Mouse (Mus musculus) midbrain, embryonic 13.5 days (tissue): ENCODE data around the gene Xpc. TPM values are rescaled to one million over a fixed set of nuclear protein-coding genes. Genes with fewer than 3 reads are reported as not detected.

ENCODE experiments used
- ATAC-seq: fragments of 200-750 bp; cut with Nextera tagmentation; 2 replicates; pipeline ENCODE4 v1.8.0; 2017; ENCODE audit warnings: mild to moderate bottlenecking, moderate TSS enrichment, moderate library complexity
- H3K27ac ChIP-seq: fragments of 300-500 bp; sonication (generic); 2 replicates; pipeline ENCODE4 v1.5.1; 2015; ENCODE audit warnings: inconsistent platforms, mild to moderate bottlenecking, moderate library complexity
- H3K27me3 ChIP-seq: fragments of 300-500 bp; sonication (generic); 2 replicates; pipeline ENCODE4 v1.6.1; 2015; ENCODE audit warnings: mild to moderate bottlenecking, inconsistent platforms
- H3K36me3 ChIP-seq: fragments of 300-500 bp; sonication (generic); 2 replicates; pipeline ENCODE4 v1.6.1; 2015; ENCODE audit warnings: mild to moderate bottlenecking, inconsistent platforms
- H3K4me1 ChIP-seq: fragments of 300-500 bp; sonication (generic); replicated peaks from 2 replicates; pipeline ENCODE4 v1.6.1; 2015; ENCODE audit warnings: inconsistent platforms
- H3K4me2 ChIP-seq: fragments of 300-500 bp; sonication (generic); replicated peaks from 2 replicates; pipeline ENCODE4 v1.6.1; 2015; ENCODE audit warnings: moderate library complexity, mild to moderate bottlenecking, inconsistent platforms
- H3K4me3 ChIP-seq: fragments of 300-500 bp; sonication (generic); replicated peaks from 2 replicates; pipeline ENCODE4 v1.5.1; 2015; ENCODE audit warnings: mild to moderate bottlenecking, inconsistent platforms
- H3K9ac ChIP-seq: fragments of 300-500 bp; sonication (generic); replicated peaks from 2 replicates; pipeline ENCODE4 v1.6.1; 2015; ENCODE audit warnings: mild to moderate bottlenecking, inconsistent platforms
- H3K9me3 ChIP-seq: fragments of 300-500 bp; sonication (generic); 2 replicates; pipeline ENCODE4 v1.6.1; 2016; ENCODE audit warnings: mild to moderate bottlenecking, inconsistent platforms
- WGBS: fragments of 180-500 bp; shearing (Covaris S2); methylation state at CpG from one replicate; pipeline ENCODE4 v1.1.7; 2015; 5-methylcytosine and 5-hydroxymethylcytosine counted together
- polyA plus RNA-seq: library from polyadenylated mRNA; unstranded; fragments of >200 nt; fragmentation: Nextera tagmentation; extraction: Ambion mirVana; gene quantifications from 2 replicates; pipeline ENCODE4 v1.2.1, GENCODE M21; 2015

Xpc gene
- polyA plus RNA-seq, 1 experiment from 2014 or later, result 22.9 TPM

- Histone ChIP-seq H3K9ac (no peak overlapping the region), H3K4me1 (no peaks in the 10 kb centered on the region), H3K27ac (no peak overlapping the region), H3K4me2 (no peak overlapping the region), H3K27me3 (no peaks in the 10 kb centered on the region), H3K9me3 (no peaks in the 10 kb centered on the region), H3K36me3 (no peaks in the 10 kb centered on the region), H3K4me3 (no peak overlapping the region)
- no peak for ATAC-seq
- WGBS, result 91% methylated on average over 11 of the region's 11 CpGs
Measured at GRCm38 (mm10) chr6:91536047-91536765, 20.5 kb upstream of the Xpc start.

GRCm38 (mm10) chr6:91535231-91535630 lies 19.5 kb upstream of the Xpc start:
- Histone ChIP-seq H3K4me3 (no peak overlapping the region), H3K4me1 (no peaks in the 10 kb centered on the region), H3K27ac (no peak overlapping the region), H3K36me3 (no peaks in the 10 kb centered on the region), H3K9me3 (no peaks in the 10 kb centered on the region), H3K27me3 (no peaks in the 10 kb centered on the region), H3K4me2 (no peak overlapping the region), H3K9ac (no peak overlapping the region)
- no peak for ATAC-seq
- WGBS, result 59% methylated on average over 3 of the region's 3 CpGs

GRCm38 (mm10) chr6:91534268-91534667 lies 18.6 kb upstream of the Xpc start:
- no peaks in the 10 kb centered on the region for H3K4me1 ChIP-seq
- H3K27ac ChIP-seq, result no peak overlapping the region
- no peaks in the 10 kb centered on the region for H3K9me3 ChIP-seq
- 93% methylated on average over 4 of the region's 4 CpGs for WGBS
- no peak overlapping the region for H3K4me3 ChIP-seq
- H3K9ac ChIP-seq, result no peak overlapping the region
- ATAC-seq, result no peak
- no peaks in the 10 kb centered on the region for H3K27me3 ChIP-seq
- no peak overlapping the region for H3K4me2 ChIP-seq
- H3K36me3 ChIP-seq, result no peaks in the 10 kb centered on the region

GRCm38 (mm10) chr6:91533771-91534170 lies 18.1 kb upstream of the Xpc start:
- Histone ChIP-seq H3K27me3 (no peaks in the 10 kb centered on the region), H3K4me3 (no peak overlapping the region), H3K9ac (no peak overlapping the region), H3K9me3 (no peaks in the 10 kb centered on the region), H3K27ac (no peak overlapping the region), H3K36me3 (0 out of 2 replicates have a peak, but pooled peaks cover 4% of the 10 kb centered on the region), H3K4me2 (no peak overlapping the region), H3K4me1 (no peaks in the 10 kb centered on the region)
- 53% methylated on average over 2 of the region's 2 CpGs for WGBS
- ATAC-seq, result no peak

GRCm38 (mm10) chr6:91533359-91533758 lies 17.7 kb upstream of the Xpc start:
- Histone ChIP-seq H3K4me1 (no peaks in the 10 kb centered on the region), H3K36me3 (peaks cover 8% of the 10 kb centered on the region; the same call in 1 of the 2 replicates), H3K9me3 (no peaks in the 10 kb centered on the region), H3K27ac (no peak overlapping the region), H3K27me3 (no peaks in the 10 kb centered on the region), H3K9ac (no peak overlapping the region), H3K4me2 (no peak overlapping the region), H3K4me3 (no peak overlapping the region)
- 73% methylated on average over 5 of the region's 5 CpGs for WGBS
- ATAC-seq, result no peak

- Histone ChIP-seq H3K9ac (no peak overlapping the region), H3K4me1 (no peaks in the 10 kb centered on the region), H3K27ac (no peak overlapping the region), H3K36me3 (peaks cover 8% of the 10 kb centered on the region; the same call in 1 of the 2 replicates), H3K4me3 (no peak overlapping the region), H3K9me3 (no peaks in the 10 kb centered on the region), H3K4me2 (no peak overlapping the region), H3K27me3 (no peaks in the 10 kb centered on the region)
- 75% methylated on average over 6 of the region's 6 CpGs for WGBS
- ATAC-seq, result no peak
Measured at GRCm38 (mm10) chr6:91532661-91533060, 17.0 kb upstream of the Xpc start.

GRCm38 (mm10) chr6:91531276-91531675 lies 15.6 kb upstream of the Xpc start:
- Histone ChIP-seq H3K27me3 (no peaks in the 10 kb centered on the region), H3K4me2 (no peak overlapping the region), H3K4me1 (no peaks in the 10 kb centered on the region), H3K9ac (no peak overlapping the region), H3K36me3 (peaks cover 8% of the 10 kb centered on the region; the same call in 1 of the 2 replicates), H3K4me3 (no peak overlapping the region), H3K27ac (no peak overlapping the region), H3K9me3 (no peaks in the 10 kb centered on the region)
- no peak for ATAC-seq
- WGBS, result 91% methylated on average over 6 of the region's 6 CpGs

GRCm38 (mm10) chr6:91530673-91531072 lies 15.0 kb upstream of the Xpc start:
- Histone ChIP-seq H3K27me3 (no peaks in the 10 kb centered on the region), H3K9ac (no peak overlapping the region), H3K4me3 (no peak overlapping the region), H3K36me3 (peaks cover 9% of the 10 kb centered on the region; the same call in 1 of the 2 replicates), H3K4me2 (no peak overlapping the region), H3K9me3 (no peaks in the 10 kb centered on the region), H3K27ac (no peak overlapping the region), H3K4me1 (no peaks in the 10 kb centered on the region)
- ATAC-seq, result no peak
- 82% methylated on average over 8 of the region's 8 CpGs for WGBS

- no peak overlapping the region for H3K9ac ChIP-seq
- H3K27ac ChIP-seq, result no peak overlapping the region
- no peaks in the 10 kb centered on the region for H3K27me3 ChIP-seq
- no peak overlapping the region for H3K4me3 ChIP-seq
- H3K4me2 ChIP-seq, result no peak overlapping the region
- no peaks in the 10 kb centered on the region for H3K4me1 ChIP-seq
- no peaks in the 10 kb centered on the region for H3K9me3 ChIP-seq
- H3K36me3 ChIP-seq, result peaks cover 31% of the 10 kb centered on the region
- 91% methylated on average over 7 of the region's 7 CpGs for WGBS
- ATAC-seq, result no peak
Measured at GRCm38 (mm10) chr6:91528265-91528664, 12.6 kb upstream of the Xpc start.

GRCm38 (mm10) chr6:91527227-91527860 lies 11.7 kb upstream of the Xpc start:
- Histone ChIP-seq H3K4me1 (no peaks in the 10 kb centered on the region), H3K9me3 (no peaks in the 10 kb centered on the region), H3K9ac (no peak overlapping the region), H3K27ac (no peak overlapping the region), H3K27me3 (no peaks in the 10 kb centered on the region), H3K4me3 (no peak overlapping the region), H3K36me3 (peaks cover 40% of the 10 kb centered on the region), H3K4me2 (no peak overlapping the region)
- WGBS, result 52% methylated on average over 5 of the region's 5 CpGs
- ATAC-seq, result 0 out of 2 replicates have a peak, but pooled peaks have one; percentile 58

- WGBS, result 86% methylated on average over 4 of the region's 4 CpGs
- Histone ChIP-seq H3K9me3 (no peaks in the 10 kb centered on the region), H3K27ac (no peak overlapping the region), H3K9ac (no peak overlapping the region), H3K4me3 (no peak overlapping the region), H3K4me1 (no peaks in the 10 kb centered on the region), H3K4me2 (no peak overlapping the region), H3K36me3 (peaks cover 58% of the 10 kb centered on the region), H3K27me3 (no peaks in the 10 kb centered on the region)
- ATAC-seq, result no peak
Measured at GRCm38 (mm10) chr6:91525544-91525943, 9.9 kb upstream of the Xpc start.

- ATAC-seq, result no peak
- Histone ChIP-seq H3K9me3 (no peaks in the 10 kb centered on the region), H3K27me3 (no peaks in the 10 kb centered on the region), H3K9ac (no peak overlapping the region), H3K4me1 (0 out of 2 replicates have a peak, but pooled peaks cover 4% of the 10 kb centered on the region), H3K4me2 (no peak overlapping the region), H3K4me3 (no peak overlapping the region), H3K36me3 (peaks cover 76% of the 10 kb centered on the region), H3K27ac (no peak overlapping the region)
- WGBS, result 91% methylated on average over 5 of the region's 5 CpGs
Measured at GRCm38 (mm10) chr6:91522816-91523215, 7.1 kb upstream of the Xpc start.
